Mouse (Mus musculus): Measurements from ENCODE around the gene Rfpl4. TPM values are rescaled to one million over a fixed set of nuclear protein-coding genes. Genes with fewer than 3 reads are reported as not detected.
"Not testable (repeated sequence)": the region's sequence is repeated elsewhere in the genome, so short reads cannot be mapped to it uniquely, and the experiment has no call there.

Rfpl4 gene
- not detected for total RNA-seq (2022)

DNA sequence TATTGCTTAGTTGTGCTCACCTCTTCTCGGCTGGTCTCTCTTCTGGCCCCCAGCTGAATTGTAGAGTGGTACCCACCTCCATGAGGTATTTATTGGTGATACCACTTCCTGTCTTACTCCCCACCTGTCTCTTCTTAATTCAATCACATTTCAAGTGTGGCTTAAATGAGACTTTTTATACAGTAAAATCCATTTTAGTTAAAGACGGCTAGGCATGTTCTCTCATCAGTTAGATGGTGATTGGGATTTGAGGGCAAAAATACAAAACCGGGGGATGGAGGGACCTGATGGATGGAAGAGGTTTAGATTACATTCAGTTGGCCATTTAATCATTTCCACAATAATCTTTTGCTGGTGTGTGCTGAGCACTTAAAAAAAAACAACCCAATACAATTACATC is at the start of gene Rfpl4:
Gene Rfpl4, minus strand, starts transcription at position 101 of the 400 bp plus-strand sequence.
- DNase-seq (ENCODE audit: low spot score): no peak

DNA sequence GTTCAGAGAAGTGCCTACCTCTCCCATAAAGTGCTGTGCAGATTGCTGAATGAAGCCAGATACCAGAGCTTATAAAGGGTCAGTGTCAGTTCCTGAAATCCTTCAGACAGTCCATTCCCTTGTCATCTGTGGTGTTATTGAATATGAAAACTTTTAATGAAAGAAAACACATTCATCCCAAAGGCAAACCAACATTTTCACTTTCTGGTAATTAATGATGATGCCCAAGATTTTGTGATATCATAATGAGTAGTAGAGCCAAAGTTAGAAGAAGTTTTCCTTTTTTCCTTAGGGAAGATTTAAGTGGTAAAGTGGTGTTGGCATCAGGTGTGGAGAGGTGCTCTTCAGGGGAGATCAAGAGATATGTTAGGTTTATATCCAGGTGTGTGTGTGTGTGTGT is 32.8 kb upstream of the Rfpl4 start, which contains the start of gene Vmn1r55:
Gene Vmn1r55, minus strand, starts transcription at position 101 of the 400 bp plus-strand sequence.
- DNase-seq (ENCODE audit: low spot score): not testable (repeated sequence)

DNA sequence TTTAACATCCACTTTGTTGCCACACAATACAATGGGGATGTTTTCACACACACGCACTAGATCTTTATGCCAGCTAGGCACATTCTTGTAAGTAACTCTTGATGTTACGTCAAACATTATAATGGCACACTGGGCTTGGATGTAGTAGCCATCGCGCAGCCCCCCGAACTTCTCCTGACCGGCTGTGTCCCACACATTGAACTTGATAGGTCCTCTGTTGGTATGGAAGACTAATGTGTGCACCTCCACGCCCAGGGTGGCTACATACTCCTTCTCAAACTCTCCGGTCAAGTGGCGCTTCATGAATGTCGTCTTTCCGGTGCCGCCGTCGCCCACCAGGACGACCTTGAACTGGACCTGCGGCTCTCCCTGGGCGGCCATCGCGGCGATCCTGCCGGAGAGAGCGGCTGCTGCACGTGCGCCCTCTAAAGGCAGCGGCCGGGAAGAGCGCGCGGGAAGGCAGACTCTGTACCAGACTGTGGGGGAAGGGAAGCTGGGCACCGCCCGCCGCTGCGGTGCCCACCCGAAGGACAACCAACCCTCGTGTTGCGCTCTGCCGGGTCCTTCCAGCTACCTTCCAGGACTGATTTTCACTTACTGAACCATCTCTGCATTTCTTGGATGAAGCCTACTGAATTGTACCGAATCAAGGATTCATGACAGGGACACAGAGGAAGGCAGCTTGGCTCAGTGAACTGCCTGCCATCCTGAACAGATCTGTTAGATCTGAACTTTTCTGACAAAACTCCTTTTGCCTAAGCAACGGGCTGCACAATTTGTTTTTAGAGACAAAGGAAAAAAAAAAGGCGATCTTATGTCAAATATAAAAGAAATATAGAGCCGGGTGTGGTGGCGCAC is 9.0 kb upstream of the Rfpl4 start, which contains the start of gene Rasl2-9:
Gene Rasl2-9, minus strand, starts transcription at position 402 of the 858 bp plus-strand sequence.
- DNase-seq (ENCODE audit: low spot score): peak; percentile 67

DNA sequence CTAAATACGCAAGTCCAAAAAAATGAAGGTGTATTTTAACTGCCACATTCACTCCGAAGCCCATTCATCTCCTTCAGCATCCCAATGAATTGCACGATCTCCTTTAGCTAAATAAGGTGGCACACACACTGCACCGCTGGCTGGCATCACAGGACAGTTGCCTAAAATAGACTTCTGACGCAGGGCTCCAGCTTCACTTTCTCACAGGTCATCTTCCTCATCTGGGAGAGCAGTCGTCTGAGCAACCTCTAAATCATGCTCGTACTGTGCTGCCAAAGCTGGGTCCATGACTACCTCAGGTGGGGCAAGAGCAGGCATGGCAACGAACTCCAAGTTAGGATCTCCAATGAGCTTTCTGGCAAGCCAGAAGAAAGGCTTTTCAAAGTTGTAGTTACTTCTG is 8.3 kb upstream of the Rfpl4 start:
- peak; percentile 47 for DNase-seq (ENCODE audit: low spot score)

DNA sequence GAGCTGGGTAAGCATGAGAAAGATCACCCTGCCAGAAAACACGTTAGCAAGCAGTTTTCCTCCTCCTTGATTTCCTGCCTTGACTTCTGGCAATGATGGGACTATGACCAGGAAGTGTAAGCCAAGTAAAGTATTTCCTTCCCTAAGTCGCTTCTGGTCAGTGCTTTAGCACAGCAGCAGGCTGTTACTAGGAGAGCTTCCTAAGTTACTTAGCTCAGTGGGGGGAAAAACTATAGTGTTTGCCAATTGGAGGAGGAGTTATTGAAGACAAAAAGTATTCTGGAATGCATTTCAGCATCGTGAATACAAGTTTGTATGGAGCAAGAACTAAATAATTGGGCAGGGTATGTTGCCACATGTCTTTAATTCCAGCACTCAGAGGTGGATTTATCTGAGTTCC is 4.0 kb downstream of the Rfpl4 start:
- no peak for DNase-seq (ENCODE audit: low spot score)

DNA sequence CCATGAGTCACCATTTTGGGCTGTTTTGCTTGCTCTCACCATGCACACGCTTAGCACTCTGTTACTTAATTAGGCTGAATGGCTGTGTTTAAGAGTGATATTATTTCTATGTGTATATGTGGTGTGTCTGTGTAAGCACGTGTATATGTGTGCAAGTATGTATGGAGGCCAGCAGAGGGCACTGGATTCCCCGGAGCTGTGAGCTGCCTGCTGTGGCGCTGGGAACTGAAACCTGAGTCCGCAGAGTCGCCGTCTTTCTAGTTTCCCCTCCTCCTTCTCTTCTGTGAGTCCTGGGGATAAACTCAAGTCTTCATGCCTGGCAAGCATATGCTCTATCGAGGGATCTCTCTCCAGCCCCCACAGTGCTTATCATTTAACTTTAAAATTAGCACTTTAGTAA is 7.4 kb downstream of the Rfpl4 start:
- DNase-seq (ENCODE audit: low spot score): no peak

DNA sequence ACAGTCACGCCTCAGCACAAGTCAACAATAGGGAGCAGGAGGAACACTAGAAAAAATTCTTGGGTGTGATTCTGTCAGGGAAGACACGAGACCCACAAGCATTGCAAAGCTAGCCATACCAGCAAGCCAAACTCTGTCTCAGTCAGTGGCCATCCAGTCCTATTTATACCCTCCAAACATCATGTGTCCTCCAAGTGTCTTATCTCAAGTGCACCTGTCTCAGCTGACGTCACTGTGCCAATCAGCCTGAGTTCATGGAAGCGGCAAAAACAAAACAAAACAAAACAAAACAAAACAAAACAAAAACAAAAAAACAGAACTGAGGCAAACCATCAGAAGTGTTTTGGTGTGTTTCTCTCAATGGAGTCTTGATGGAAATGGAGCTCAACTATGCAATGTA is 8.5 kb downstream of the Rfpl4 start:
- DNase-seq (ENCODE audit: low spot score): no peak

DNA sequence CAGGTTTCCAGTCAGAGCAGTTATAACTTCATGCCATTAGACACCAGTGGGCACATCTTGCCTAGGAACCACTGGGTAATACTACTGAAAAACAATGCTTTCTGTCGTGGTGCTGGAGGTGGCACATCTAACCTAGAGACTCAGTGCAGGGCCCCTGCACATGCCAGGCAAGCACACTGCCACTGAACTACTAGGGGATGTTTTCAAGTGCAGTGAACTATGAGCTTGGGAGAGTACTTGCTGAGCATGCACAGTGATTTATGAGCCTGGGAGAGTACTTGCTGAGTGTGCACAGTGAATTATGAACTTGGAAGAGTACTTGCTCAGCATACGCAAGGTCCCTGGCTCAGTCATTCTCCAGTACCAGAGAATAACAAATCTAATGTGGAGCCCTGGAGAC is 14.2 kb downstream of the Rfpl4 start:
- no peak for DNase-seq (ENCODE audit: low spot score)

DNA sequence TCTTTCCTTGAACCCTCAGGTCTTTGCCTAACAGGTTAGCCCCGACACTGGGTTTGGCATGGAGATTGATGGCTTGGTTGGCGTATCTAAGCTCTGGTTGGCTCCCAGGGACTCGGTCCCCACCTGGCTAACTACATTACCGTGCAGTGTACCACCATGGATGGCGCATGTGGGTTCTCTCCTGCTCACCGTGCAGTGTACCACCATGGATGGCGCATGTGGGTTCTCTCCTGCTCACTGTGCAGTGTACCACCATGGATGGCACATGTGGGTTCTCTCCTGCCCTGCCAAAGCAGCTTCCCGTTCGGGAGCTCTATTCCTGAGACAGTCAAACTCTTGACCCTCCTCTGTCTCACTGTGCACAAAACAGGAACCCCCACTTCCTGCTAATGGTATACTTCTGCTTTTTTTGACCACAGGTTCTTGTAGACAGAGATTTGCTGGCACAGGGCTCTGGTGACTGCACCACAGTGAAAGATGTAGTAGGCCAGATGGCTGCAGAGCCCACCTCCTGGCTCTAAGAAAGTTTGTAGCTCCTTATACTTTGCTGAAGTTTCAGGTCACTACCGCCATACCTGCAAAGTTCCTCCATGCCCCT is 15.6 kb downstream of the Rfpl4 start:
- DNase-seq (ENCODE audit: low spot score): peak; percentile 44

DNA sequence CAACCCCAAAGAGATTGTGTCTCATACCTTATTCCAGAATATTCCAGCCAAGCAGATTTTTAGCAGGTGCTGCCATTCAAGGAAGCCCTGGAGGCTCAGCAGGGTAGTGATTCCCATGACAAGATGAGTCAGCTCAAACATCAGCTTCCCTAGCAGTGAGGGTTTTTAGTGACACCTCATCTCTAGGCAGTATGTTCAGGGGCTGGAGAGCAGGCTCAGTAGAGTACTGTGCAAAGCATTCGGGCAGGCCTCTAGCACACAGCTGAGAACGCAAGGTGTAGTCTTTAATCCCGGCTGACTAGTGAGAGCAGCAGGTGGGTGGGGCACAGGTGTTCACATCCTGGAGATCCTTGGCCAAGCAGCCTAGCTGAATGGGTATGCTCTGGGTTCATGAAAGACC is 17.0 kb downstream of the Rfpl4 start:
- DNase-seq (ENCODE audit: low spot score): no peak

DNA sequence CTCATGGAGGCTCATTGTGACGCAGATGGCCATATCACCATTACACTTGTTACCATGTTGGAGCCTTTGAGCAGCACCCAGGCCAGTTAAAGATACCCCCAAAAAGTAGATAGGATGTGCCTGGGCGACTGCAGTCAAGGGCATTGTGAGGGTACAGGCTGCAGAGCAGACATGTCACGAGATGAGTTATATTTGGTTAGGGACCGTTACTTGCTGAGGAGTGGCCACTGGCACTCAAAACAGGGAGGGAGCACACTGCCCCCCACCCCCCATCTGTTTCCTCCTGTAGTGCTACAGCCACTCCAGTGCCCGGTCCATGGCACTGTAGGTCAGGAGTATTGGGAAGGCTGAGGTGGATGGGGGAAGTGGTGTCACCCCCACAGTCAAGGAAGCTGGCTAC is 18.0 kb downstream of the Rfpl4 start:
- no peak for DNase-seq (ENCODE audit: low spot score)

DNA sequence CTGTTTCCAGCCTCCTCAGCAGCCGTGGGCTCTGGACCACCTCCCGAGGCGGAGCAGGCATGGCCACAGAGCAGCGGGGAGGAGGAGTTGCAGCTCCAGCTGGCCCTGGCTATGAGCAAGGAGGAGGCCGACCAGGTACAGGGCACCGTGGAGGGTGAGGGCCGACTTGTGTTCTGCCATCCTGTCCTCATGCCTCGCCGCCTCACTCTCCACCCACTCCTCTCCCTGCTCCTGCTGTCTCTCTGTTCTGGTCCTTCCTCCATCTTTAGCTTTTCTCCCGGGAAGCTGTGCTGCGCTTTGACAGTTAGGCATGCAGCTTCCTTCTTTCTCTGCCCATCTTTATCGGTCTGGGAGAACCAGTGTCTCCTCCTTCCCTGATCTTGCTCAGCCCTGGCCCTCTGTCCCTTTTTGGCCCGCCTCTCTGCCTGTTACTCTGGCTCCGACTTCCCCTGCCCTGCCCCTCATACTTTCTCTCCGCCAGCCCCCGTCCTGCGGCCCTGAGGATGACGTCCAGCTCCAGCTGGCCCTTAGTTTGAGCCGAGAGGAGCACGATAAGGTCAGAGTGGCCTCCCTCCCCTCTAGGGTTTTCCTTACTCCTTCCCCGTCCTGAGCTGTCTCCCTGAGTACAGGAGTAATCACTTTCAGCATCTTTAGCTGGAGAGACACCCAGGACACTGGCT is 23.8 kb downstream of the Rfpl4 start:
- no peak for DNase-seq (ENCODE audit: low spot score)

DNA sequence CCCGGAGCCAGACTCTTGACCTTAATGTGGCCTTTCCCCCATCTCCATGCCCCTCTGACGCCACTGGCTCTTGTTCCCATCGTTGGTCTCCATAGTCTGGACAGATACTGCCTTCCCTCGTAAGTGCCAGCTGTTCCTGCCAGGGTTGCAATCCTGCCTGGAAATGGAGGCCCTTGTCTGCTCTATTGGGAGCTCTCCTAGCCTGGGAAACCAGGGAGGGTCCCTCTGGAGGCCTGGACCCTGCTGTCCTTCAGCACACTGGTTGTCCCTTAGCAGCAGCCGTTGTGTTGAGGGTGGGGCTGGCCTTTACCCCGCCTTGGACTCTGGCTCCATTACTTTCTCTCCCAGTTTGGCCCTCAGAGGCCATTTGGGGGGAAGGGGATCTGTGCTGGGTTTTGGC is 24.4 kb downstream of the Rfpl4 start:
- no peak for DNase-seq (ENCODE audit: low spot score)

DNA sequence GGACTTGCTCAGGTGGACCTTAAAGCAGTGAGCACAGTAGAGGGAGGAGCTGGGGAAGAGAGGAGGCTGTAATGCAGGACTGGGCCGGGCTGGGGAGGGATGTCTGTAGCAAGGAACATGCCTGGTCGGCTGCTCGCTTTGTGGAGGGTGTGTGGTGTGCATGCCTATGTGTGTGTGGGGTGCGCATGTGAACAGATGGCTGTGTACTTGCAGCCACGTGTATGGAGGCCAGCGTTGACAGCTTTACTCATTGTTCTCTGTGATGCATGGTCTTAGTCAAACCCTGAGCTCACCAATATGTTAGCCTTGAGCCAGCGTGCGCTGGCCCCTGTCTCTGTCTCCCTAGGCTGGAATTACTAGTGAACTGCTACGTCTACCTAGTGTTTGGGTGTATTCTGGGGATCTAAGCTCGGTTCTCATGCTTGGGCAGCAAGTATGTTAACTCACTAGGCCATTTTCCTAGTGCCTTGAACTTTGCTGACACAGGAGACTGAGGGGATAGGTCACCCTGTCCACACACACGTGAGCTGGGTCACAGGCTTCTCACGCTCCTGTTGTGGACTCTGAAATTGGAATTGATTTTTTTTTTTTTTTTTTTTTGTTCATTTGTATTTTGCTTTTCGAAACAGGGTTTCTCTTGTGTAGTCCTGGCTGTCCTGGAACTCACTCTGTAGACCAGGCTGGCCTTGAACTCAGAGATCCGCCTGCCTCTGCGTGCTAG is 25.6 kb downstream of the Rfpl4 start:
- no peak for DNase-seq (ENCODE audit: low spot score)

DNA sequence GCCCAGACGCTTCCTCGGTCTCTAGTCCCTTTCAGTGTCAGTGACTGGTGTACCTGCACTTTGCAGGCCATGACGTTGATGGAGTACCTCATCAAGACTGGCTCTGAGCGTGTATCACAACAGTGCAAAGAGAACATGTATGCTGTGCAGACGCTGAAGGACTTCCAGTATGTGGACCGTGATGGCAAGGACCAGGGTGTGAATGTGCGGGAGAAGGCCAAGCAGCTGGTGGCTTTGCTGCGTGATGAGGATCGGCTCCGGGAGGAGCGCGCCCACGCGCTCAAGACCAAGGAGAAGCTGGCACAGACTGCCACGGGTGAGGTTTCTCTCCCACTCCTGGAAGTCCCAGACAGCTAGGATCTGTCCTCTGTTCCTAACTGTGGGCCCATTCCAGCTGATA is 26.9 kb downstream of the Rfpl4 start:
- DNase-seq (ENCODE audit: low spot score): no peak

DNA sequence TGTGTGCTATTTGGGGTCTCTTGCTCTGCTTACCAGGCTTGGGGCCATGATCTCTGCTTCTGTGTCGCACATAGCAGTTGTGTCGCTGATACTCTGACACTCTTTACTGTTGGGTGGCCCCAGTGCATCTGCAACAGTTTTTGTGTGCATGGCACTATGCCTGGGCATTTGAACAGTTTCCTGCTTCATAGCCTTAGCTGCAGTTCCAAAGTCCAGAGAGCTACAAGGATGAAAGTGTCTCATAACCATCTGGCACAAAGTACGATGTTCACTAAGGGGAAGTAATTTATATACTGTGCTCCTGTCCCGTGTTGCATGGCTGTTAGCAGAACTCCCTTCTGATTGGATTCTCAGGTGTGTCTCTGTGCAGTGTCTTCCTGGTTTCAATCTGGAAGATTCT is 28.9 kb downstream of the Rfpl4 start:
- no peak for DNase-seq (ENCODE audit: low spot score)

DNA sequence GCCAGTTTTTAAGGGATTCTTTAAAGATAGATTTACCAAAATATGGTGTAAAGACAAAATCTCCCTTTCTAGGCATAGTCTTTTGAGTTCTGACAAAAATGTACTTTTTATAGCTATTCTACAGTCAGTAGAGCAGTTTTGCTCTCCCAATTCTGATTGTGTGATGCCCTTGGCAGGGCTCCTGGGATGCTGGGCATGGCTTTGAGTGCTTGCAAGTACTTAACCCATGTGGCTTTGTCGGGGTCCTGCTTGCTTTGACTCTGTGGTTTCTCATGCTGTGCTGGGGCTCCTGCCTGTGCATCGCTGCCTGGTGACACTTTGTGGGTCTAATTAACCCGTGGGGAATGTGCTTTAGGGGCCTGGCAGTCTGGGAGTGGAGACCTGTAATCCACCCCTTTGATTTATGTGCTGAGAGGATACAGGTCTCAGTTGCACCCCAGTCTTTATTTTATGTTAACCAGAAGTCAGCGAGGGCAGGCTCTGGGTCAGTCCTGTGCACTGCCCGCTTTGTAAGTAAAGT is 29.8 kb downstream of the Rfpl4 start:
- no peak for DNase-seq (ENCODE audit: low spot score)

DNA sequence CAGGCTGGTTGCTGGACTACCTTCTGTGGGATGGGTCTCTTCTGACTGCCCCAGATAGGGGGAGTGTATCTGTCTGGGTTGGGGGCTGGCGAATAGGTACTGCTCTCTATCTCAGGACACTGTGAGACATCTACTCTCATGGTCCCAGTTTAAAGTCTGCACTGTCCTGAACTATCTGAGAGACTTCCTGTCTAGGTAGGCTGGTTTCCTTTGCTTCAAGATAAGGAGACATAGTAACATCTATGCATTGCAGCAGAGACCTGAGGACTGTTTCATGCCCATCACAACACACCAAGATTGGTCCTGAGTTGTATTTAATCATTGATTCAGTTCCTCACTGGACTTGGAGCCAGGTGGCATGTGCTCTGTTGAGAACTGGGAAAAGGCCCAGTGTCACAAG is 31.2 kb downstream of the Rfpl4 start:
- no peak for DNase-seq (ENCODE audit: low spot score)

DNA sequence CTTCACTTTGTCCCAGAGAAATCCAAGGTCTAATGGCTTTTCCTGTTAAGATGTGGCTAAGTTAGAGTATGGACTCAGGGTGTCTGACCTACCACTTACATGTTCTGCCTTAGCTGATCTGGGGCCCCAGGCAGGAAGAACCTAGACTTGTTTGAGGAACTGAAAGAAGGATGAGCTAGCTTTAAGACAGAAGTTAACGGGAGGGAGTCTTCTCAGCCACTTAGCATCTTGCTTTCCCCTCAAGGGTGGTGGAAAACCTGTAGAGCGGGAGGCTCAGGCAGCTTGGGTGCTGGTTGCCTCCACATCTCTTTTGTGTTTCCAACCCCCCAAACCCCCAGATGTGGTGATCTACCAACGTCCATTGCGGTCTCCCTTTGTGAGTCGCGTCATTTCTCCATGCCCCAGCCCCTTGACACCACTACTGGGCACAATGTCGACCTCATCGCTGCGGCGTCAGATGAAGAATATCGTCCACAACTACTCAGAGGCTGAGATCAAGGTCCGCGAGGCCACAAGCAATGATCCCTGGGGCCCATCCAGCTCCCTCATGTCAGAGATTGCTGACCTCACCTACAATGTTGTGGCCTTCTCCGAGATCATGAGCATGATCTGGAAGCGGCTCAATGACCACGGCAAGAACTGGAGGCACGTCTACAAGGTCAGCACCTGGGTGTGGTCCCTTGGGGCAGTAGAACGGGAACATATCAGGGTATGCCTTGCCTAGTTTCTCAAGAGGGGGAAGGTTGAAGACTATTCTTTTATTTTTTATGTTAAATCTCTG is 33.2 kb downstream of the Rfpl4 start:
- DNase-seq (ENCODE audit: low spot score): no peak

DNA sequence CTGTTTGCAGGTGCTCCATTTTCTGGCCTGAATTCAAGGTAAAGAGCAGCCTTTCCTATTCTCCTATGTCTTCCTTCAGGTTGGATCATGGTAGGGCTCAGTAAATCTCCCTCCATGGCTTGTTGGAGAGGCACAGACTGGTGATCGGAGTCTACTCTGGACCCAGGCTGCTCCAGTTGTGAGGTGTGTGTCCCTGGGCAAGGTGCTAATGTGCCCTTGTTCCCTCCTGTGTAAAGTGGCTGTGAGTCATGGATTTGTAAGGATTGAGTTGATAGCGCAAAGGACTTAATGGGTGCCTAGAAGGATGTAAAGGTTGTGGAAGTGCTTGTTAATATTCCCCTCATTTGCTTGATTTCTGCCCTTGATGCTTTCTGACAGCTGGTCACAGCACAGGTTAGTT is 34.8 kb downstream of the Rfpl4 start:
- DNase-seq (ENCODE audit: low spot score): no peak

DNA sequence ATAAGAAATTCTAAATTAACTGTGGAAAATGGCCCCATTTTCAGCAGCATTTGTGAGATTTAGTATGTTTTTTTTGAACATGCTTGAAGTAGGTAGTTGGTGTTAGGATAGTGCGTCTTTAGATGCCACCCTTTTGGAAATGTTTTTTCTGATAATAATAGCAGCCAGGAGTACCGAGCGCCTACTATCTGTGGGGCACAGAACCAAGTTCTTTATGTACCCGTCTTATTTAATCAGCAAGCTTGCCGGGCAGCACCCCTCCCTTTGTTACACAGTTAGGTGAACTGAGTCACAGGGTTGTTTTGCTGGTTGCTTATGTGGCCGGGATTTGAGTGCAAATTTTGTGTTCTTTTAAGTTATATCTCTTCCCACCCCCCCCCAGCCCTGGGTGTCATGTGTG is 35.5 kb downstream of the Rfpl4 start:
- no peak for DNase-seq (ENCODE audit: low spot score)

Data from heart, adult 8-10 months (tissue).